Mouse (Mus musculus) neural tube, embryonic 14.5 days (tissue): ENCODE measurements around the gene Tmem145. TPM values are rescaled to one million over a fixed set of nuclear protein-coding genes. Genes with fewer than 3 reads are reported as not detected.

Experiments
- ATAC-seq: fragments of 200-750 bp; cut with Nextera tagmentation; 2 replicates; pipeline ENCODE4 v1.8.0; 2017; ENCODE audit warnings: low read depth, mild to moderate bottlenecking, moderate TSS enrichment, moderate library complexity
- H3K27ac ChIP-seq: fragments of 300-500 bp; sonication (generic); 2 replicates; pipeline ENCODE4 v1.5.1; 2014; ENCODE audit warnings: low read depth, mild to moderate bottlenecking, control low read depth, low read length, moderate library complexity, mixed read lengths
- H3K27me3 ChIP-seq: fragments of 300-500 bp; sonication (generic); 2 replicates; pipeline ENCODE4 v1.6.1; 2014; ENCODE audit warnings: low read length; ENCODE audit not compliant: control insufficient read depth, insufficient read depth
- H3K36me3 ChIP-seq: fragments of 300-500 bp; sonication (generic); 2 replicates; pipeline ENCODE4 v1.6.1; 2014; ENCODE audit warnings: low read length, mixed read lengths; ENCODE audit not compliant: control insufficient read depth, insufficient read depth
- H3K4me1 ChIP-seq: fragments of 300-500 bp; sonication (generic); 2 replicates; pipeline ENCODE4 v1.6.1; 2014; ENCODE audit warnings: low read length; ENCODE audit not compliant: control insufficient read depth, insufficient read depth
- H3K4me2 ChIP-seq: fragments of 300-500 bp; sonication (generic); 2 replicates; pipeline ENCODE4 v1.6.1; 2014; ENCODE audit warnings: mild to moderate bottlenecking, low read depth, low read length, control low read depth
- H3K4me3 ChIP-seq: fragments of 300-500 bp; sonication (generic); 2 replicates; pipeline ENCODE4 v1.5.1; 2014; ENCODE audit warnings: low read depth, low read length, control low read depth, mixed read lengths
- H3K9ac ChIP-seq: fragments of 300-500 bp; sonication (generic); replicated peaks from 2 replicates; pipeline ENCODE4 v1.6.1; 2014; ENCODE audit warnings: low read depth, mild to moderate bottlenecking, control low read depth, low read length, mixed read lengths
- H3K9me3 ChIP-seq: fragments of 300-500 bp; sonication (generic); 2 replicates; pipeline ENCODE4 v1.6.1; 2016; ENCODE audit warnings: low read length; ENCODE audit not compliant: control insufficient read depth
- WGBS: fragments of 180-500 bp; shearing (Covaris S2); extraction: QIAGEN DNeasy Blood & Tissue Kit; methylation state at CpG from one replicate; pipeline ENCODE4 v1.1.7; 2014; 5-methylcytosine and 5-hydroxymethylcytosine counted together
- polyA plus RNA-seq: library from polyadenylated mRNA; unstranded; fragments of >200 nt; fragmentation: Nextera tagmentation; extraction: Ambion mirVana; gene quantifications from 2 replicates; pipeline ENCODE4 v1.2.1, GENCODE M21; 2014

The Tmem145 gene
- polyA plus RNA-seq, 1 experiment from 2014 or later: 94.9 TPM

GRCm38 (mm10) chr7:25363151-25363550 lies 57.2 kb downstream of the Tmem145 start:
- Histone ChIP-seq H3K4me1 (peaks cover 5% of the 10 kb centered on the region), H3K36me3 (peaks cover 40% of the 10 kb centered on the region), H3K27ac (no peak overlapping the region), H3K27me3 (peaks cover 9% of the 10 kb centered on the region; the same call in 1 of the 2 replicates), H3K4me2 (no peak overlapping the region), H3K4me3 (no peak overlapping the region), H3K9me3 (no peaks in the 10 kb centered on the region), H3K9ac (no peak overlapping the region)
- ATAC-seq: no peak
- 87% methylated on average over 19 of the region's 19 CpGs for WGBS

DNA sequence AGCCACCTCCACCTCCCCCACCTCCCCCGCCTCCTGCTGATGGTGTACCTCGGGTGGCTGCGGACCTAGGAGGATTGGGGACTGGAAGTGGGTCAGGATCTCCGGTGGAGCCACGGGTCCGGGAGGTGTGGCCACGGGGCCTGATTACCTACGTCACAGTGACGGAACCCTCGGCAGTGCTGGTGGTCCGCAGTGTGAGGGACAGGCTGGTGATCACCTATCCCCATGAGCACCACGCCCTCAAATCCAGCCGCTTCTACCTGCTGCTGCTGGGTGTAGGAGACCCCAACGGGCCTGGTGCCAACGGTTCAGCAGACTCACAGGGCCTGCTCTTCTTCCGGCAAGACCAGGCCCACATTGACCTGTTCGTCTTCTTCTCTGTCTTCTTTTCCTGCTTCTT lies 57.7 kb downstream of the Tmem145 start:
- H3K36me3 ChIP-seq: peaks cover 39% of the 10 kb centered on the region
- no peak overlapping the region for H3K27ac ChIP-seq
- ATAC-seq: no peak

More for the DNA sequence above, 57.7 kb downstream of the Tmem145 start:
- Histone ChIP-seq H3K27me3 (peaks cover 14% of the 10 kb centered on the region; the same call in 1 of the 2 replicates), H3K4me2 (no peak overlapping the region), H3K9ac (no peak overlapping the region), H3K4me3 (no peak overlapping the region), H3K4me1 (peaks cover 2% of the 10 kb centered on the region), H3K9me3 (no peaks in the 10 kb centered on the region)
- 95% methylated on average over 17 of the region's 17 CpGs for WGBS

Other genes starting within 250 kb of the Tmem145 start
- 22.2 and 28.1 TPM in 2 replicates for gene Grik5, start 233.8 kb upstream of the Tmem145 start, polyA plus RNA-seq
- gene Zfp574, start 233.5 kb upstream of the Tmem145 start, polyA plus RNA-seq: 24.6 and 27.3 TPM in 2 replicates
- gene Pou2f2, start 126.4 kb upstream of the Tmem145 start, polyA plus RNA-seq: 27.5 and 33.6 TPM in 2 replicates
- gene Dedd2, start 85.5 kb upstream of the Tmem145 start, polyA plus RNA-seq: 14.9 and 15.3 TPM in 2 replicates
- gene Zfp526, start 84.7 kb upstream of the Tmem145 start, polyA plus RNA-seq: 1.7 and 2.8 TPM in 2 replicates
- 21.5 and 25.1 TPM in 2 replicates for gene Gsk3a, start 68.3 kb upstream of the Tmem145 start, polyA plus RNA-seq
- gene Erf, start 55.3 kb upstream of the Tmem145 start, polyA plus RNA-seq: 4.5 and 4.8 TPM in 2 replicates
- 43.3 and 46.6 TPM in 2 replicates for gene Cic, start 38.4 kb upstream of the Tmem145 start, polyA plus RNA-seq
- 561 and 590 TPM in 2 replicates for gene Pafah1b3, start 8.1 kb upstream of the Tmem145 start, polyA plus RNA-seq
- gene Prr19, start 4.7 kb upstream of the Tmem145 start, polyA plus RNA-seq: 2.7 and 4.3 TPM in 2 replicates
- gene Megf8, start 11.1 kb downstream of the Tmem145 start, polyA plus RNA-seq: 22.6 and 22.9 TPM in 2 replicates
- not detected in 2 replicates for gene Cnfn, start 63.6 kb downstream of the Tmem145 start, polyA plus RNA-seq
- gene Lipe, start 92.6 kb downstream of the Tmem145 start, polyA plus RNA-seq: 3.5 and 6.5 TPM in 2 replicates
- gene Cxcl17, start 106.8 kb downstream of the Tmem145 start, polyA plus RNA-seq: 0.49 and 0.66 TPM in 2 replicates
- gene Ceacam1, start 171.5 kb downstream of the Tmem145 start, polyA plus RNA-seq: 1.1 and 1.2 TPM in 2 replicates
- gene Ceacam2, start 233.8 kb downstream of the Tmem145 start, polyA plus RNA-seq: 0.24 and 0.36 TPM in 2 replicates